Mouse (Mus musculus) hindlimb bud, embryonic 11.5 days (tissue): ENCODE measurements around the gene Ncoa7.

Experiments used
- DNase-seq: peaks from one replicate; pipeline ENCODE4 v3.0.0-alpha.2; 2012; ENCODE audit warnings: low read depth, low spot score; ENCODE audit errors: extremely low spot score

Ncoa7 gene

DNA sequence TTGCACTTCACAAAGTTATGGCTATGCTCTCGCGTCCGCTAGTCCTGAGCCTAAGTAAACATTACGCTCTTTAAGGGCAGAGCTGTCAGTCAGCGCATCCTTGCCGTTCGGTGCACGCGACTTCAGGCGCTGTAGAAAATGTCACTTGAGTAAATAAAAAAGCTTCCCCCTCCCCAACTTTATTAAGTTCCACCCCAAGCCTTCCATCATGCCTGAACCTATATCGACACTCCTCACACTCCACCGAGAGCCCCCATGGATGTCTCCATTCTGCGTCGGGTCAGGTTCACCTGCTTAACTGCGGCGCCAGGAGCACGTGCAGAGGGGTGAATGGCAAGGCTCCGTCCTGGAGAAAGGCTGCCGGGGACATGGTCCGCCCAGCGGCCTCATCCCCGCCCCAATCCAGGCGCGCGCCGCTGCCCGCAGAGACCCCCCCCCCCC lies 203.0 kb downstream of the Ncoa7 start:
- DNase-seq: no peak

DNA sequence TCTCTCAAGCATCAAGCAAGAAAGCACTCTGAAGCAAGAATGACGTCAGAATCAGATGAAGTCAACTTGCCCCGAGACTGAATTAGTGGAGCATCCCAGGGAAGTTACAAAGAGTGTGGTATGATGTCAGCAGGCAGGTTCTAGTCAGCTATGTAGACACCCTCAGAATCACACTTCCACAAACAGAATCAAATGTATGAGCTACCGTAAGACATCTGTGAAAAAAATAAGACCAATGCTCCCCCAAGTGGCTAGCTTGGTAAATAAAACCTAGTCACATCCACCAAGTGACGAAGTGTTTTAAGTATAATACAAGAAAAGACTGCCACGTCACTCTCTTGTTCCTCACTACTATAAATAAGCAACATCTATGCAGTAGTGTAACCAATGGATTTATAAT lies 216.1 kb downstream of the Ncoa7 start:
- no peak for DNase-seq

DNA sequence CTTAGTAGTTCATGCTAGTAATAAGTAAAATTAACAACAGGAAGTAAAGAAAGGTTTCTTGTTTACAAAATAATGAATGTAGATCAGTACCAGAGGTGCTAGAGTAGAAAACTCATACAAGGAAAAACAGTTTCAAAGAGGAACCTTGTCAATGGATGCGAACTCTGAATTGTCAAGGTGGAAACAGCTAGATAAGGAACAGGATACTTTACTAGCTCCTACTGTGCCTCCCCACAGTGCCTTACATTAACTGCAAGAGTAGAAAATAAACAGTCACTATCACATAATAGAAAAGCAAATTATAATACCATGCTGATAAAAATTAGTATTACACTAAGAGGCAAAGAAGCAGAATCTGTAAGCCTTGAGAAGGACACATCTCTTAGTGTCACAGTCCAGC lies 217.4 kb downstream of the Ncoa7 start:
- DNase-seq: no peak
